Mouse (Mus musculus) liver, adult 2 months (tissue): ENCODE results near the gene Fibin.

Source experiments
- CTCF ChIP-seq: fragments of 200-500 bp; IDR thresholded peaks from 2 replicates; pipeline ENCODE4 v1.5.1; 2011; ENCODE audit warnings: low read depth, low read length, control low read depth
- POLR2A ChIP-seq: fragments of 200-500 bp; IDR thresholded peaks from 2 replicates; pipeline ENCODE4 v1.6.1; 2011; ENCODE audit warnings: low read length, control low read depth; ENCODE audit not compliant: insufficient read depth; ENCODE audit errors: extremely low read depth

DNA sequence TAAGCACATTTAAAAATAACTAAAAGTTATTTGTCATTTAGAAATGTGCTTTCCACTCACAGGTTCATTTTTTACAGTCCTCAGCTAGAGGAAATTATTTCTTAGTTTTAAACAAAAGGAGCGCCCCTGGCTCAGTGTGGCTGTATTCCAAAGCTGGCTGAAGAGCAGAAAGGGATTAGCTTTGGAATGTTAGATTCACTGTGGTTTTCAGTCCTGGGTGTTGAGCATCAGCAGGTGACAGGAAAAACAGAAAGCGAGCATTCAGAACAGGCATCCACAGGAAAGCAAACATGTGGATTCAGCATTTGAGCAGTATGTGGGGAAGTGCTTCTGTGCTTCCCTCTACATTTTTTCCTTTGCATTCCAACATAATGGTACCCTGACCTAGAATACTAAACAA lies 10.2 kb upstream of the Fibin start:
- TF ChIP-seq POLR2A (no peak), CTCF (no peak)
